Mouse (Mus musculus) stomach, embryonic 16.5 days (tissue): ENCODE results near the gene Cfap69. TPM values are rescaled to one million over a fixed set of nuclear protein-coding genes. Genes with fewer than 3 reads are reported as not detected.

Experiments
- ATAC-seq: fragments of 200-750 bp; cut with Nextera tagmentation; 2 replicates; pipeline ENCODE4 v1.8.0; 2017; ENCODE audit warnings: moderate number of reproducible peaks, moderate TSS enrichment; ENCODE audit not compliant: insufficient read depth, low FRiP score
- H3K27ac ChIP-seq: fragments of 300-500 bp; sonication (generic); 2 replicates; pipeline ENCODE4 v1.5.1; 2014; ENCODE audit warnings: low read length
- H3K27me3 ChIP-seq: fragments of 300-500 bp; sonication (generic); 2 replicates; pipeline ENCODE4 v1.6.1; 2014; ENCODE audit warnings: low read length, control low read depth, mixed read lengths; ENCODE audit not compliant: control insufficient read depth, insufficient read depth
- H3K36me3 ChIP-seq: fragments of 300-500 bp; sonication (generic); 2 replicates; pipeline ENCODE4 v1.6.1; 2014; ENCODE audit warnings: low read length; ENCODE audit not compliant: control insufficient read depth, insufficient read depth
- H3K4me1 ChIP-seq: fragments of 300-500 bp; sonication (generic); 2 replicates; pipeline ENCODE4 v1.6.1; 2014; ENCODE audit warnings: low read length, control low read depth, mixed read lengths; ENCODE audit not compliant: control insufficient read depth, insufficient read depth
- H3K4me2 ChIP-seq: fragments of 300-500 bp; sonication (generic); 2 replicates; pipeline ENCODE4 v1.6.1; 2014; ENCODE audit warnings: low read depth, low read length, mixed read lengths
- H3K4me3 ChIP-seq: fragments of 300-500 bp; sonication (generic); replicated peaks from 2 replicates; pipeline ENCODE4 v1.5.1; 2014; ENCODE audit warnings: mild to moderate bottlenecking, low read length
- H3K9ac ChIP-seq: fragments of 300-500 bp; sonication (generic); 2 replicates; pipeline ENCODE4 v1.6.1; 2014; ENCODE audit warnings: low read length
- H3K9me3 ChIP-seq: fragments of 300-500 bp; sonication (generic); replicated peaks from 2 replicates; pipeline ENCODE4 v1.6.1; 2016; ENCODE audit warnings: low read length, control low read depth; ENCODE audit not compliant: control insufficient read depth
- WGBS: fragments of 180-500 bp; shearing (Covaris S2); extraction: QIAGEN DNeasy Blood & Tissue Kit; methylation state at CpG from one replicate; pipeline ENCODE4 v1.1.7; 2014; 5-methylcytosine and 5-hydroxymethylcytosine counted together
- polyA plus RNA-seq: library from polyadenylated mRNA; unstranded; fragments of >200 nt; fragmentation: Nextera tagmentation; extraction: Ambion mirVana; gene quantifications from 2 replicates; pipeline ENCODE4 v1.2.1, GENCODE M21; 2015

Cfap69 gene
- polyA plus RNA-seq, 1 experiment from 2014 or later, result 4.4 TPM

DNA sequence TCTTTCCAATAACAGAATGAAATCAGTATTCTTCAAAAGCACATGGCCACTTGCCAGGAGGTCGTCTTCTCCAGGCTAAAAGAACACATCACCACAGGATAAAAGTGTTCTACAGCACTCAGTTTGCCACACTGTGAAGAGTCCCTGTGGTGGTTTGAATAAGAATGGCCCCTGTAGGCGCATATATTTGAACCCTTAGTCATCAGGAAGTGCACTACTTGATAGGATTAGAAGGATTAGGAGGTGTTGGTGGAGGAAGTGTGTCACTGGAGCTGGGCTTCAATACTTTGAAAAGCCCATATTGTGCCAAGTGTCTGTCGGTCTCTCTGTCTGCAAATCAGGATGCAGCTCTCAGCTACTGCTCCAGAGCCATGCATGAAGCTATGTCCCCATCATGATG lies 123.7 kb downstream of the Cfap69 start:
- Histone ChIP-seq H3K4me1 (no peaks in the 10 kb centered on the region), H3K9ac (no peak overlapping the region), H3K36me3 (peaks cover 11% of the 10 kb centered on the region), H3K4me3 (no peak overlapping the region), H3K4me2 (no peak overlapping the region), H3K27ac (no peak overlapping the region), H3K27me3 (no peaks in the 10 kb centered on the region), H3K9me3 (no peaks in the 10 kb centered on the region)
- 59% methylated on average over 3 of the region's 3 CpGs for WGBS
- ATAC-seq, result no peak

DNA sequence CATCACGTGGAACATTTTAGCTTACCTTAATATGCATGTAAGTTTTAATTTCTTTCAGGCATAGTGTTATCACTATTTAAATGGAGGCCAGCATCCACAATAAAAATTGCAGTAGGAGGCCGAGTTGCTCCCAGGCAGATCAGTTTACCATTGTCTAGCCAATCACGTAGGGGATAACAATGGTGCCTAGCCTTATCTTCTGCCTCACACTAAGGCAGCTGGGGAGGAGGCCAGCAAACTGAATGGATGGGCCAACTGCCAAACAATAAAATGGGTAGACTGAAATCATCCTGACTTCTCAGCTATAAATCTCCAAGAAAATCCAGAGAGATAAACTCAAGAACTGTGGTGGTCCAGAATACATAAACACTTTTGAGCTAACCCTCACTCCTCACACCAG lies 124.3 kb downstream of the Cfap69 start:
- peaks cover 11% of the 10 kb centered on the region for H3K36me3 ChIP-seq
- WGBS, result 69% methylated on average over 3 of the region's 3 CpGs

GRCm38 (mm10) chr5:5536131-5536530 lies 127.9 kb downstream of the Cfap69 start:
- WGBS, result 78% methylated on average over 1 of the region's 1 CpGs

More for the DNA sequence above, 124.3 kb downstream of the Cfap69 start:
- H3K4me3 ChIP-seq, result no peak overlapping the region
- H3K27ac ChIP-seq, result no peak overlapping the region
- no peaks in the 10 kb centered on the region for H3K4me1 ChIP-seq
- H3K27me3 ChIP-seq, result no peaks in the 10 kb centered on the region
- H3K9me3 ChIP-seq, result no peaks in the 10 kb centered on the region
- no peak for ATAC-seq
- no peak overlapping the region for H3K9ac ChIP-seq
- H3K4me2 ChIP-seq, result no peak overlapping the region

DNA sequence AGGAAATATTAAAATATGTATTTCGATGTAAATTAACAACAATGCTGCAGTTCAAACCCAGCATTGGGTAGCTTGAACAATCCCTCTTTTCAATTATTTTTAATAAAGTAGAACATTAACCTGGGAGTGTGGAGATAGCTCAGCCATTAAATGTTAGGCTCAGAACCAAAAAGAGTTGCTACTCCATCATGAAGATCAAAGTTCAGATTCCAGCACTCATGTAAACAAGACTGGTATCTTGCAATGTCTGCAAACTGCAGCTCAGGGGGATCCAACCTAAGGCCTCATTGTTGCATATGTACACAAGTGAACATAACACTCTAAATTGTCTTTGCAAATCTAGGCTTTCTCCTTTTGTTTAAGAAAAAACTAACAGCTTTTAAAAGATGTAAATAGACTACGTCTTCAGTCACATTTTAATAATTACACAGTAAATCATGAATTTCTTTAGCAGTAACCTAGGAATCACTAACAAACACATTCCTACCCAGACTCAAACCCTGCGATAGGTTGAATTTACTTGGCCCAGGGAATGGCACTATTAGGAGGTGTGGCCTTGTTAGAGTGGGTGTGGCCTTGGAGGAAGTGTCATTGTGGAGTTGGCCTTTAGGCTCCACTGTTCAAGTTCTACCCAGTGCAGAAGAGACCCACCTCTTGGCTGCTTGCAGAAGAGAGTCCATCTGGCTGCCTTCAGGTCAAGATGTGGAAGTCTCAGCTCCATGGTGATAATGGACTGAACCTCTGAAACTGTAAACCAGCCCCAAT lies 130.2 kb downstream of the Cfap69 start:
- Histone ChIP-seq H3K27ac (no peak overlapping the region), H3K4me1 (no peaks in the 10 kb centered on the region), H3K9ac (no peak overlapping the region), H3K4me3 (no peak overlapping the region), H3K4me2 (no peak overlapping the region), H3K9me3 (no peaks in the 10 kb centered on the region), H3K27me3 (no peaks in the 10 kb centered on the region), H3K36me3 (peaks cover 8% of the 10 kb centered on the region)
- 68% methylated on average over 3 of the region's 3 CpGs for WGBS
- ATAC-seq, result no peak

More at GRCm38 (mm10) chr5:5536131-5536530, 127.9 kb downstream of the Cfap69 start:
- Histone ChIP-seq H3K4me2 (no peak overlapping the region), H3K9me3 (no peaks in the 10 kb centered on the region), H3K27me3 (no peaks in the 10 kb centered on the region), H3K4me1 (no peaks in the 10 kb centered on the region), H3K4me3 (no peak overlapping the region), H3K9ac (no peak overlapping the region), H3K36me3 (peaks cover 8% of the 10 kb centered on the region), H3K27ac (no peak overlapping the region)
- ATAC-seq, result no peak

Other genes starting within 250 kb of the Cfap69 start
- gene Cdk14, start 243.9 kb downstream of the Cfap69 start, polyA plus RNA-seq, result 14.4 and 14.7 TPM in 2 replicates
- not detected in 2 replicates for gene 1700015F17Rik, start 185.1 kb downstream of the Cfap69 start, polyA plus RNA-seq
- gene Cldn12, start 149.3 kb downstream of the Cfap69 start, polyA plus RNA-seq, result 23.5 and 27.0 TPM in 2 replicates
- gene Gtpbp10, start 104.7 kb downstream of the Cfap69 start, polyA plus RNA-seq, result 23.4 and 23.6 TPM in 2 replicates
- 1.2 and 2.1 TPM in 2 replicates for gene Gm8773, start 90.4 kb downstream of the Cfap69 start, polyA plus RNA-seq
- 7.2 and 7.3 TPM in 2 replicates for gene Steap2, start 30.3 kb upstream of the Cfap69 start, polyA plus RNA-seq
- gene Steap1, start 85.1 kb upstream of the Cfap69 start, polyA plus RNA-seq, result 10.8 and 11.8 TPM in 2 replicates